Mouse (Mus musculus) gastrocnemius, postnatal 4 days (tissue): ENCODE measurements around the gene 9130008F23Rik. TPM values are rescaled to one million over a fixed set of nuclear protein-coding genes. Genes with fewer than 3 reads are reported as not detected.

ENCODE experiments used
- DNase-seq, 2 experiments: peaks; one replicate each; pipeline ENCODE4 v3.0.0; 2021 to 2022; ENCODE audit warnings: low spot score in 2 of 2, mixed read lengths in 2 of 2
- total RNA-seq, 2 experiments: library from RNA; stranded (reverse); gene quantifications; 2 replicates each; pipeline ENCODE4 v1.2.3; 2021

9130008F23Rik gene
- total RNA-seq, 2 experiments from 2014 or later, result 0.16 to 0.49 TPM

- DNase-seq, result no peak
Observed at GRCm38 (mm10) chr17:40831870-40832269, 48.5 kb downstream of the 9130008F23Rik start.

Other genes with a start within 250 kb of the 9130008F23Rik start
- gene Esp3, start 248.5 kb downstream of the 9130008F23Rik start, total RNA-seq, result not detected
- not detected for gene Esp1, start 153.4 kb downstream of the 9130008F23Rik start, total RNA-seq
- gene Crisp2, start 73.6 kb downstream of the 9130008F23Rik start, total RNA-seq, result not detected
- gene Rhag, start 69.4 kb downstream of the 9130008F23Rik start, total RNA-seq, result under 1 TPM in 1 of 2 experiments, not detected in 1; 0.65 TPM
- gene Glyatl3, start 33.8 kb upstream of the 9130008F23Rik start, total RNA-seq, result not detected
- gene Mut, start 54.1 kb upstream of the 9130008F23Rik start, total RNA-seq, result 10 to 100 TPM; 30.1 to 30.8 TPM
- 1 to 10 TPM; 7.7 to 9.8 TPM for gene Cenpq, start 54.5 kb upstream of the 9130008F23Rik start, total RNA-seq